Mouse (Mus musculus) Patski (cell line): Measurements from ENCODE around the gene Dnah8. TPM values are rescaled to one million over a fixed set of nuclear protein-coding genes. Genes with fewer than 3 reads are reported as not detected.

Experiments used
- ATAC-seq: fragments of 100-300 bp; one replicate; pipeline ENCODE4 v1.8.0; 2021
- CTCF ChIA-PET: fragments of 350-600 bp; sonication (Branson Sonifier 250); formaldehyde crosslinking; loops from one replicate; lab custom pipeline; 2022; ENCODE audit warnings: inconsistent platforms; lab: Charles Lee
- POLR2A ChIA-PET: fragments of 350-600 bp; sonication (Branson Sonifier 250); formaldehyde crosslinking; loops from one replicate; lab custom pipeline; 2022; ENCODE audit warnings: antibody characterized with exemption, inconsistent platforms; lab: Charles Lee
- DNase-seq: peaks from one replicate; pipeline ENCODE4 v3.0.0-alpha.2; 2011; ENCODE audit warnings: low read depth, low spot score
- H3K27me3 ChIP-seq: fragments of 371-371 bp; one replicate; pipeline ENCODE4 v1.5.1; 2021
- CTCF ChIP-seq: fragments of 100-300 bp; IDR thresholded peaks from one replicate; pipeline ENCODE4 v1.5.1; 2021
- in situ Hi-C: fragments of 300-500 bp; cut with MboI; formaldehyde crosslinking; loops from 3 replicates; pipeline ENCODE4 v1.11.1; 2018; ENCODE audit warnings: low pct_unique_long_range_greater_than_20kb, mixed read lengths
- polyA plus RNA-seq: library from polyadenylated mRNA; unstranded; gene quantifications from one replicate; pipeline ENCODE4 v1.2.3, GENCODE M21; 2021

Dnah8 gene
- polyA plus RNA-seq, 1 experiment from 2014 or later: not detected

DNA sequence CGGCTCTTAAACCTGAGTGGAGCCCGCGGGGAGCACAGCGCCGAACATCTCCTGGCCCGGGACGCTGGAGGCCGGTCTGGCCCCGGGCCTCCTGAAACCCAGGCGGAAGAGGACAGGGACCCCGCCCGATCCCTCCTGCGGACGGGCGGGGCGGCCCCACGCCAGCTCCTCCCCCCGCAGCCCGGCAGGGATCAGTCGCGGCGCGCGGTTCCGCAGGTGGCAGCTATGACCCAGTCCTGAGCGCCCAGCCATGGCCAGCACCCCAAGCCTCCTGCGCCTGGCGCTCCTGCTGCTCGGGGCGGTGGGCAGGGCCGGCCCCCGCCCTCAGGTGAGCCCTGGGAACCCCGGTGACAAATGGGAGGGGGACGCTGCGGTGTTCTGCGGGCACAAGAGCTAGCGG is 277.5 kb downstream of the Dnah8 start, which contains the start of gene Glp1r:
Gene Glp1r (plus strand): TSS at position 191 of the 400 bp plus-strand sequence.
- peaks cover 26% of the 10 kb centered on the region for H3K27me3 ChIP-seq
- ChIA-PET POLR2A (no interaction called here), CTCF (no interaction called here)
- no peak for TF ChIP-seq CTCF
- DNase-seq (no peak), ATAC-seq (no peak)
- in situ Hi-C loops: no loop called here

DNA sequence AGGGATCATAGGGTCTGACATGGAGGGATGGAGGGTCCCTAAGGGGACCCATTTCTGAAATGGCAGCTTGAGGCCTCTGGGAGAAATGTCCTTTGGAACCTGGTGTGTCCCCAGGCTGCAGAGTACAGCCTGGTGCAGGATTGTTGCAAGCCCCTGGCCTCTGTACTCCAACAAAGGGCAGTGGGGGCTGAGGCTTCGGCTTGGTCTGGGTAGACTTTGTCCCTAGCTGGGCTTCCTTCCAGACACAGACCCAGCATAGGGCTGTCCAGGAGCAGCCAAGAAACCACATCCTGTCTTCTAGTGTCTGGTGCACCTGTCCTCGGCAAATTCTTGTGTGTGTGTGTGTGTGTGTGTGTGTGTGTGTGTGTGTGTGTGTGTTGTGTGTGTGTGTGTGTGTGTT is 279.9 kb downstream of the Dnah8 start:
- no peak for TF ChIP-seq CTCF

DNA sequence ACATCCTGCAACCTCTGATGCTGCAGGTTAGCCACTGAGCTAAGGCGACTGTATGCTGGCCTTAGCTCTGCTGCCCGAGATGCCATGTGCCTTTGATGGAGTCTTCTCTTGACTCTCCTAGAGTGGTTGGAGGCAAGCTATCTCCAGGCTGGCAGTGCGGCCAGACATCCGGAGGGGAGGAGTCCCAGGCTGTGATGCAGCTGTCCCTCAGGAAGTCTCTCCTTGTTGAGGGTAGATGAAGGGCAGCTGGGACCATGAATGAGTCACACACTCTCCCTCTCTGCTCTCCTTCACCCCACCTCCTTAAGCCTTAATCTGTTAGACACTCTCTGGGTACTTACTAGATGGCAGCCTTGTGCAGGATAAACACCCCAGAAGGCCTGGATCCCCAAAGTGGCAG is 283.4 kb downstream of the Dnah8 start:
- ChIA-PET CTCF (interaction anchor here (1.3 kb wide), 1 partner anchor 18 kb away, joined by 3 read pairs; no protein-coding TSS in a partner anchor), POLR2A (no interaction called here)
- ATAC-seq: no peak
- no peak for DNase-seq
- H3K27me3 ChIP-seq: peaks cover 12% of the 10 kb centered on the region
- in situ Hi-C loops: no loop called here
- no peak for TF ChIP-seq CTCF

More for the DNA sequence above, 279.9 kb downstream of the Dnah8 start:
- H3K27me3 ChIP-seq: peaks cover 31% of the 10 kb centered on the region
- DNase-seq (no peak), ATAC-seq (no peak)
- ChIA-PET POLR2A (no interaction called here), CTCF (no interaction called here)
- in situ Hi-C loops: no loop called here

DNA sequence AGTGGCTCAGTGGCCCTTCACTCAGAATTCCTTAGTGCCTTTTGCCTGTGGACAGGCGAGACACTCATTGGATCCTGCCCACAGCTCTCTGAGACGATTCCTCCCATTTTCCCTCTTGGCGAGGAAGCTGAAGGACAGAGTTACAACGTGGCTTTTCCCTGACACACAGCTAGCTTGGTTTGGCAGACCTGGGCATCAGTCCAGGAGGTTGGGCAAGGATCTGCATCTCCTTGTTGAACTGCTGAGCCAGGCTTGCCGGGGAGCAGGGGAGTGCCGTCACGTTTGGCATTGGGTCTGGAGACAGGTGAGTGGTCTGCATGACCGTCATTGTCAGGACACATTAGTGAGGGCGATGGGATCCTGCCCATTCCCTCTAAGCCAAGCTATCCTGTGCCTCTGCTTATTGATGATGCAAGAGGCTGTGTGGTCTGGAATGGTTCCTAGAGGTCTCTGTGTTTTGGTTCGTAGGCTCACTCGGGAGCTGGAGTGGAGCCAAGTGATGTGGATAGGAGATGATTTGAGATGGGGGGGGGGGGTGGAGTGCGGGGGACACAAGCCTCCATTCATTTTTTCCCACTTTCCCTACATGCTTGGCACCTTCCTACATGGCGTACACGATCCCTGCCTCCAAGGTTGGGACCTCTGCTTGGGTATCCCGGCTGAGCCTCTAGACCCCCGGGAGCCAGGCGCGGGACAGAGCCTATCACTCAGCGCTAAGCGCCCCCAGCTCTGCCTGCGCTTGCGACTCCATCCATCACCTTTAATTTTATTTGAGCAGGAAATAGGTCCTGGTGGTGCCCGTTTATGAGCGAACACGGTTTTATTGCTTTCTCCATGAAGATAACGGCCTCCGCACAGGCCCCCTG is 286.9 kb downstream of the Dnah8 start:
- ChIA-PET CTCF (interaction anchor here (1.0 kb wide), 1 partner anchor 67 kb away, joined by 3 read pairs; no protein-coding TSS in a partner anchor), POLR2A (no interaction called here)
- DNase-seq: no peak
- ATAC-seq: no peak
- peaks cover 6% of the 10 kb centered on the region for H3K27me3 ChIP-seq
- no peak for TF ChIP-seq CTCF
- in situ Hi-C loops: no loop called here

DNA sequence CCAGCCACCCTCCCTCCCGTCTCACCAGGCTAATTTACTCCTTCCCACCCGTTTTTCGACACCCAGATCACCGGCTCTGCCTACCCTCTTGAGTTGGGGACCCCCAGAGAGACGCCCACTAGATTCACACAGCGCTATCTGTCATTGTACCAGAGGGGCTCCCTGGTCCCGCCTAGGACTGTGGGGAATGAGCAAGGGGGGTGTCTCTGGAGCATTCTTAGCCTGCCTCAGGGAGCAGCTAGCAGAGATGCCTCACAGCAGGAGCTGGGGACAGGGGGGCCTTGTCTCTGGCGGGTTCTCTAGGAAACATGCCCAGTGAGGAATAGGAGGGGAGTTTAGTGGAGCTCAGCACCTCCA is 287.6 kb downstream of the Dnah8 start:
- ATAC-seq (no peak), DNase-seq (no peak)
- in situ Hi-C loops: no loop called here
- CTCF ChIA-PET: no interaction called here
- TF ChIP-seq CTCF: no peak
- peaks cover 6% of the 10 kb centered on the region for H3K27me3 ChIP-seq
- POLR2A ChIA-PET: no interaction called here

DNA sequence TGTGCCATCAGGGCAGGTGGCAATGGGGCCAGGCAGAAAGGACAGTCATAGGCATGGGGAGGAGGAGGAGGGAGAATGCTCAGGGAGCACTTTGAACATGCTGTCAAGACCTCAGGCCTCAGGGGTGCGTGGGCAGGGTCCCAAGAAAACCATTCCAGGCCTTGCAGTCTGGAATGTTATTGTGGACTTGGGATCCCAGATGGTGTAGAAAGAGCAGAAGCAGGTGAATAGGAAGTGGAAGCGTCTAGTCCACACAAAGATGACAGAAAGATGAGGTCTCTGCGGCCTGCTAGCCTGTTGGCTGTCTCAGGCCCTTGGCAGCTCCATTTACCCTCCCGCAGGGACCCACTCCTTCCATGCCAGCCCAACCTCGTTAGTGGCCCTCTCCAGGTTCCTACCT is 288.4 kb downstream of the Dnah8 start:
- TF ChIP-seq CTCF: no peak
- ATAC-seq (no peak), DNase-seq (no peak)
- CTCF ChIA-PET: interaction anchor here (0.8 kb wide), 1 partner anchor 10 kb away, joined by 3 read pairs; no protein-coding TSS in a partner anchor
- in situ Hi-C loops: no loop called here
- POLR2A ChIA-PET: no interaction called here
- peaks cover 6% of the 10 kb centered on the region for H3K27me3 ChIP-seq

DNA sequence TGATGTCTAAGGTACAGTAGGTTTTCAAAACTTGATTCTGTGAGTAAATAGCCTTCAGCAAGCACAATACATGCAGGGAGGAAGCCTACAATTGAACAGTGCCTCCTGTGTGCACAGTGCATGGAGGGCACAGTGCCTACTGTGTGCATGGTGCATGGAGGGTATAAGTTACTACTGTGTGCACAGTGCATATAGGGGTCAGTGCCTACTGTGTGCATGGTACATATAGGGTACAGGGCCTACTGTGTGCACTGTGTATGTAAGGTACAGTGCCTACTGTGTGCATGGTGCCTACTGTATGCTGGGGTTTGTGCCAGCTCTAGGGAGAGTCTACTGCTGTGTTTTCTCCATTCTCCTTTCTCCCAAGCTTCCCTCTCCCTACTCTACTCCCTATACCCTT is 290.1 kb downstream of the Dnah8 start:
- no peak for DNase-seq
- CTCF ChIA-PET: interaction anchor here (1.4 kb wide), 1 partner anchor 22 kb away, joined by 3 read pairs; no protein-coding TSS in a partner anchor

DNA sequence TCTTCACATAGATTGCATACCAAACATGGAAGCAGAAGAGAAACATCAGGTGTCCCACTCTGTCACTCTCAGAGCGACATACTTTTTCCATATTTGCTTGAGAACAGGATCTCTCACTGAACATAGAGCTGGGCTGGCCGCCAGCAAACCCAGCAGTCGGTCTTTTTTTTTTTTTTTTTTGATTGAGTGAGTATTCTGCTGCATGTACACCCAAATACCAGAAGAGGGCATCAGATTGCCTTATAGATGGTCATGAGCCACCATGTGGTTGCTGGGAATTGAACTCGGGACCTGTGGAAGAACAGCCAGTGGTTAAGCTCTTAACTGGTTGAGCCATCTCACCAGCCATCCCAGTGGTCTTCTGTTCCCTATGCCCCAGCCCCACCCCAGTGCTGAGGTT is 299.4 kb downstream of the Dnah8 start:
- ATAC-seq (no peak), DNase-seq (no peak)
- ChIA-PET CTCF (interaction anchor here (1.2 kb wide), 1 partner anchor 476 kb away, joined by 5 read pairs; no protein-coding TSS in a partner anchor), POLR2A (no interaction called here)
- no peak for TF ChIP-seq CTCF
- in situ Hi-C loops: loop anchor here (5.0 kb wide), 1 partner anchor 476 kb away; no protein-coding TSS in a partner anchor
- H3K27me3 ChIP-seq: peaks cover 3% of the 10 kb centered on the region

More for the DNA sequence above, 290.1 kb downstream of the Dnah8 start:
- TF ChIP-seq CTCF: no peak
- in situ Hi-C loops: no loop called here
- no peak for ATAC-seq
- H3K27me3 ChIP-seq: no peaks in the 10 kb centered on the region
- POLR2A ChIA-PET: no interaction called here

Other genes starting within 250 kb of the Dnah8 start
- gene Btbd9, start 47.9 kb upstream of the Dnah8 start, polyA plus RNA-seq: 27.6 TPM
- 208 TPM for gene Glo1, start 2.5 kb downstream of the Dnah8 start, polyA plus RNA-seq